Mouse (Mus musculus) CD4-positive, CD25-positive, alpha-beta regulatory T cell, adult 9 weeks (primary cell): ENCODE results near the gene F8. TPM values are rescaled to one million over a fixed set of nuclear protein-coding genes. Genes with fewer than 3 reads are reported as not detected.

Experiments
- polyA plus RNA-seq: library from polyadenylated mRNA; unstranded; fragments of 100-300 nt; shearing (Covaris generic); gene quantifications from one replicate; pipeline ENCODE4 v1.2.1, GENCODE M21; 2017

The F8 gene
- polyA plus RNA-seq = 0.79 TPM

GRCm38 (mm10) chrX:75382195-75382771 lies at the start of gene F8, which contains the start of gene Fundc2:
TSS of gene F8 (minus strand) at chrX:75382615.
TSS of gene Fundc2 (plus strand) at chrX:75382399.

GRCm38 (mm10) chrX:75415936-75416785 lies 33.7 kb upstream of the F8 start, which contains the start of the genes Cmc4, Mtcp1 and Brcc3:
TSS of gene Cmc4 (minus strand) at chrX:75416584.
TSS of gene Mtcp1 (minus strand) at chrX:75416588.
TSS of gene Brcc3 (plus strand) at chrX:75416628.

GRCm38 (mm10) chrX:75163670-75164069 lies 218.7 kb downstream of the F8 start, which contains the start of gene Smim9:
TSS of gene Smim9 (minus strand) at chrX:75163770.

GRCm38 (mm10) chrX:75130467-75131160 lies 251.8 kb downstream of the F8 start, which contains the start of gene Mpp1:
TSS of gene Mpp1 (minus strand) at chrX:75131016.

Other genes starting within 250 kb of the F8 start
- not detected for gene Smim9, start 218.8 kb downstream of the F8 start, polyA plus RNA-seq
- gene Fundc2, start 216 bp downstream of the F8 start, polyA plus RNA-seq = 75.7 TPM
- gene Cmc4, start 34.0 kb upstream of the F8 start, polyA plus RNA-seq = 29.2 TPM
- 13.3 TPM for gene Mtcp1, start 34.0 kb upstream of the F8 start, polyA plus RNA-seq
- 75.3 TPM for gene Brcc3, start 34.0 kb upstream of the F8 start, polyA plus RNA-seq
- gene Vbp1, start 131.7 kb upstream of the F8 start, polyA plus RNA-seq = 135 TPM
- gene Rab39b, start 195.6 kb upstream of the F8 start, polyA plus RNA-seq = 2.7 TPM